Mouse (Mus musculus): ENCODE measurements around the gene Rora. TPM values are rescaled to one million over a fixed set of nuclear protein-coding genes. Genes with fewer than 3 reads are reported as not detected.

The Rora gene
- polyA plus RNA-seq, 1 experiment from 2014 or later, result 4.2 TPM

GRCm38 (mm10) chr9:69306734-69307528, 653.3 kb downstream of the Rora start:
- no peak for DNase-seq (ENCODE audit: low spot score)
- H3K27ac ChIP-seq, result no peak overlapping the region
- H3K27me3 ChIP-seq (ENCODE audit: insufficient read depth, poor library complexity, severe bottlenecking), result peaks cover 6% of the 10 kb centered on the region
- no peak overlapping the region for H3K4me3 ChIP-seq
- H3K36me3 ChIP-seq, result no peaks in the 10 kb centered on the region
- H3K9me3 ChIP-seq, result no peaks in the 10 kb centered on the region
- H3K4me1 ChIP-seq (replicated peaks), result peaks cover 22% of the 10 kb centered on the region
- WGBS, result 84% methylated on average over 9 of the region's 9 CpGs

- H3K9me3 ChIP-seq, result no peaks in the 10 kb centered on the region
- no peak overlapping the region for H3K4me3 ChIP-seq
- H3K36me3 ChIP-seq, result no peaks in the 10 kb centered on the region
- no peak overlapping the region for H3K27ac ChIP-seq
- H3K27me3 ChIP-seq (ENCODE audit: insufficient read depth, poor library complexity, severe bottlenecking), result no peaks in the 10 kb centered on the region; the same call in 1 of the 2 replicates
- peaks cover 12% of the 10 kb centered on the region for H3K4me1 ChIP-seq (replicated peaks)
- 90% methylated on average over 11 of the region's 11 CpGs for WGBS
- no peak for DNase-seq (ENCODE audit: low spot score)
Observed at GRCm38 (mm10) chr9:69307974-69308373, 654.4 kb downstream of the Rora start.

DNA sequence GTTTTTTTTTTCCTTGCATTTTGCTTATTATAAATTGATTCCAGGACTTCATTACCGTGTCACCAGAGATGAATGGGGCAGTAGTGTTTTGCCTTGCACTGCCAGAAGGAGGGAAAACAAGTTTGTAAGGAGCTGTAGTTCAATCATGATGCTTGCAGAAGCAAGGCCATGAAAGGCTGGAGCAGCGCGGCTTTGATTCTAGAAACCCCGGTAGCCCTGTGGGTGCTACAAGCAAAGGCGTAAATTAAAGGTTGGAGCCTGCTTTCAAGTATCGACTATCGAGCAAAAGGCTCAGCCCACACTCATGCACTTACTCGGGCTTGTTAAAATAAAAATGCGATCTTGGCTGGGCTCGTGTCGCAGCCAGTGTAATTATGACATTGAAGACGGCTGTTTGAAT, 656.9 kb downstream of the Rora start:
- WGBS, result 80% methylated on average over 12 of the region's 12 CpGs
- H3K27ac ChIP-seq, result no peak overlapping the region
- no peaks in the 10 kb centered on the region for H3K9me3 ChIP-seq
- peaks cover 19% of the 10 kb centered on the region for H3K4me1 ChIP-seq (replicated peaks)
- H3K36me3 ChIP-seq, result no peaks in the 10 kb centered on the region
- H3K4me3 ChIP-seq, result no peak overlapping the region
- no peaks in the 10 kb centered on the region for H3K27me3 ChIP-seq (ENCODE audit: insufficient read depth, poor library complexity, severe bottlenecking)
- no peak for DNase-seq (ENCODE audit: low spot score)

DNA sequence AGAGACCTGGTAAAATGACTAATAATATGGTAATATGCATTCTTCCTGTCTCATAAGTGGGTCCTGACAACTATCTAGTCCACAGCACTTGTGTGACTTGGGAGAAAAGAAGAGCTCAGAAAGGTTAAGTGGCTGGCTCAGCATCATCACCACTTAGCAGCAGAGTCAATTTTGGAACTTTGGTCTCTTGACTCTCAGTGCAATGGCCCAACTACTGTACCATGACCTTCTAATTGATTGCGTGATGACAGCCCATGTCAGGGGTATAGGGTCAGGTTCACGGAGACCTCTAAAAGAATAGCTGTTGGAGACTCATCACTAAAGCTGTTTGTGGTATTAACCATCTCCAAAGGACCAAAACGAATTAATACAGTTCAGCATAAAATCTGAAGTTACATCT, 659.7 kb downstream of the Rora start:
- H3K27ac ChIP-seq, result no peak overlapping the region
- DNase-seq (ENCODE audit: low spot score), result no peak
- H3K4me1 ChIP-seq (replicated peaks), result peaks cover 19% of the 10 kb centered on the region
- H3K9me3 ChIP-seq, result no peaks in the 10 kb centered on the region
- no peaks in the 10 kb centered on the region for H3K27me3 ChIP-seq (ENCODE audit: insufficient read depth, poor library complexity, severe bottlenecking)
- H3K4me3 ChIP-seq, result no peak overlapping the region
- WGBS, result 82% methylated on average over 3 of the region's 3 CpGs
- H3K36me3 ChIP-seq, result no peaks in the 10 kb centered on the region

GRCm38 (mm10) chr9:69314451-69315210, 661.0 kb downstream of the Rora start:
- Histone ChIP-seq H3K36me3 (no peaks in the 10 kb centered on the region), H3K27me3 (ENCODE audit: insufficient read depth, poor library complexity, severe bottlenecking) (no peaks in the 10 kb centered on the region), H3K4me1 (replicated peaks) (peaks cover 19% of the 10 kb centered on the region), H3K27ac (no peak overlapping the region), H3K4me3 (no peak overlapping the region), H3K9me3 (no peaks in the 10 kb centered on the region)
- 84% methylated on average over 9 of the region's 9 CpGs for WGBS
- no peak for DNase-seq (ENCODE audit: low spot score)

- 84% methylated on average over 3 of the region's 3 CpGs for WGBS
- H3K4me3 ChIP-seq, result no peak overlapping the region
- no peaks in the 10 kb centered on the region for H3K36me3 ChIP-seq
- DNase-seq (ENCODE audit: low spot score), result no peak
- no peaks in the 10 kb centered on the region for H3K27me3 ChIP-seq (ENCODE audit: insufficient read depth, poor library complexity, severe bottlenecking)
- no peaks in the 10 kb centered on the region for H3K9me3 ChIP-seq
- H3K4me1 ChIP-seq (replicated peaks), result peaks cover 18% of the 10 kb centered on the region
- no peak overlapping the region for H3K27ac ChIP-seq
Observed at GRCm38 (mm10) chr9:69317527-69318115, 664.0 kb downstream of the Rora start.

- H3K27me3 ChIP-seq (ENCODE audit: insufficient read depth, poor library complexity, severe bottlenecking), result no peaks in the 10 kb centered on the region
- DNase-seq (ENCODE audit: low spot score), result no peak
- no peaks in the 10 kb centered on the region for H3K36me3 ChIP-seq
- 90% methylated on average over 6 of the region's 6 CpGs for WGBS
- no peak overlapping the region for H3K27ac ChIP-seq
- H3K9me3 ChIP-seq, result no peaks in the 10 kb centered on the region
- peaks cover 7% of the 10 kb centered on the region; the same call in 1 of the 2 replicates for H3K4me1 ChIP-seq (replicated peaks)
- no peak overlapping the region for H3K4me3 ChIP-seq
Observed at GRCm38 (mm10) chr9:69319434-69319833, 665.8 kb downstream of the Rora start.

- H3K9me3 ChIP-seq, result no peaks in the 10 kb centered on the region
- no peak for DNase-seq (ENCODE audit: low spot score)
- WGBS, result 84% methylated on average over 10 of the region's 10 CpGs
- no peaks in the 10 kb centered on the region for H3K36me3 ChIP-seq
- no peak overlapping the region for H3K27ac ChIP-seq
- H3K4me3 ChIP-seq, result no peak overlapping the region
- peaks cover 4% of the 10 kb centered on the region; the same call in 1 of the 2 replicates for H3K4me1 ChIP-seq (replicated peaks)
- H3K27me3 ChIP-seq (ENCODE audit: insufficient read depth, poor library complexity, severe bottlenecking), result no peaks in the 10 kb centered on the region
Observed at GRCm38 (mm10) chr9:69319913-69320634, 666.5 kb downstream of the Rora start.

DNA sequence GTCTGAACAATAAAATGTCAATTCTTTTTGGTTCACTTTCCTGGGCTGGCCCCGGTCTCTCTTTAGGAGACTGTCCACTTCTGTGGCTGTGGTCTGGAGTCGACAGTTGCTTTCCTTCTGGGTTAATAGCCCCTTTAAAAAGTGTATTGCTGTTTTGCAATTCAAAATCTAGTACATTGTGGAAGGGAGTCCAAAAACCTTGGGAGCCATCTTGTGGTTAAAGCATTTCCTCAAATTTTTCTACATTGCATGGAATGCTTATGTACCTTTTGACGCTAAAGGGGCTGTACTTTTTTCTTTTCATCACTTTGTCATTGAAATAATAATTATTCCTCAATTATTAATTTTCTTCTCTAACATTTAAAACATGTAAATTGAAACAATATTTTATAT, 667.0 kb downstream of the Rora start:
- Histone ChIP-seq H3K27me3 (ENCODE audit: insufficient read depth, poor library complexity, severe bottlenecking) (no peaks in the 10 kb centered on the region), H3K27ac (no peak overlapping the region), H3K9me3 (no peaks in the 10 kb centered on the region), H3K4me3 (no peak overlapping the region), H3K4me1 (replicated peaks) (peaks cover 4% of the 10 kb centered on the region; the same call in 1 of the 2 replicates), H3K36me3 (no peaks in the 10 kb centered on the region)
- WGBS, result 79% methylated on average over 3 of the region's 3 CpGs
- no peak for DNase-seq (ENCODE audit: low spot score)

DNA sequence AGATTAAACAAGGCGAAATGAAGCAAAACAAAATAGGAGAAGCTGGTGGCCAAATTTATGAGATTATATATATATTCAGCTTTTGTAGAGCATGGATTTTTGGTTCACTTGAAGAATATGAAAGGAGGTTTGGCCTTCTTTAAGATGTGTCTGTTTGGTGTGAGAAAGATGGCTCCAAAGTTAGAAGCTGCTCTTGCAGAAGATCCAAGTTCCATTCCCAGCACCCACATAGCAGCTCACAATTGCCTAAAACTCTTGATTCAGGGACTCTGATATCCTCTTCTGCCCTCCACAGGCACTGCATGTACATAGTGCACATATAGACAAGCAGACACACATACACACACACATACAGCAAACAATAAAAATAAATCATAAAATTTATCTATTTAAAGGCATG, 668.4 kb downstream of the Rora start:
- no peaks in the 10 kb centered on the region for H3K27me3 ChIP-seq (ENCODE audit: insufficient read depth, poor library complexity, severe bottlenecking)
- no peak overlapping the region for H3K4me3 ChIP-seq
- no peak overlapping the region for H3K27ac ChIP-seq
- DNase-seq (ENCODE audit: low spot score), result no peak
- H3K36me3 ChIP-seq, result no peaks in the 10 kb centered on the region
- H3K9me3 ChIP-seq, result no peaks in the 10 kb centered on the region
- H3K4me1 ChIP-seq (replicated peaks), result peaks cover 4% of the 10 kb centered on the region; the same call in 1 of the 2 replicates
- WGBS, result 94% methylated on average over 1 of the region's 1 CpGs

- Histone ChIP-seq H3K4me3 (no peak overlapping the region), H3K27me3 (ENCODE audit: insufficient read depth, poor library complexity, severe bottlenecking) (no peaks in the 10 kb centered on the region), H3K9me3 (no peaks in the 10 kb centered on the region), H3K27ac (no peak overlapping the region), H3K4me1 (replicated peaks) (peaks cover 4% of the 10 kb centered on the region; the same call in 1 of the 2 replicates), H3K36me3 (no peaks in the 10 kb centered on the region)
- DNase-seq (ENCODE audit: low spot score), result no peak
- WGBS, result 86% methylated on average over 8 of the region's 8 CpGs
Observed at GRCm38 (mm10) chr9:69323831-69324230, 670.2 kb downstream of the Rora start.

DNA sequence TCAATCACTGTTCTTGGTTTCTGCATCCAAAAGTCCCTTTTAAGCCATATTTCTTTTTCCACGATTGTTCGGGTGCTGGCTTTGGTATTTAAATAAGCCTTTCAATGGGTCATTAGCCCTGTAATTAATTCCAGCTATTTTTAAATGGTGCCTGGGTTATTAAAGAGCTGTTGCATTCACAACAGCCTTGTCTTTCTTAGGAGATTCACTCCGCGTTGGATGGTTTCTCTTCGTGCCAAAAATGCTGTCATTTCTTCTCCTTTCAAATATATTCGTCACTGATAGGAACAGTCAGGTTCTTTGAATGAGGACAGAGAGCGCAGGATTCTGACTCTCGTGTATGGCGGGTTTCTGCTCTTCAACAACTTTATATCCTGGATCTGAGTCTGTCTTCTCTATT, 673.5 kb downstream of the Rora start:
- H3K4me1 ChIP-seq (replicated peaks), result no peaks in the 10 kb centered on the region
- no peak overlapping the region for H3K4me3 ChIP-seq
- H3K9me3 ChIP-seq, result no peaks in the 10 kb centered on the region
- H3K27ac ChIP-seq, result no peak overlapping the region
- 81% methylated on average over 9 of the region's 9 CpGs for WGBS
- no peaks in the 10 kb centered on the region for H3K36me3 ChIP-seq
- H3K27me3 ChIP-seq (ENCODE audit: insufficient read depth, poor library complexity, severe bottlenecking), result no peaks in the 10 kb centered on the region
- no peak for DNase-seq (ENCODE audit: low spot score)

Data from hindbrain, embryonic 10.5 days (tissue).